Mouse (Mus musculus) heart, embryonic 13.5 days (tissue): ENCODE measurements around the gene Lrrc46. TPM values are rescaled to one million over a fixed set of nuclear protein-coding genes. Genes with fewer than 3 reads are reported as not detected.

Source experiments
- ATAC-seq: fragments of 200-750 bp; cut with Nextera tagmentation; 2 replicates; pipeline ENCODE4 v1.8.0; 2017; ENCODE audit warnings: moderate TSS enrichment; ENCODE audit not compliant: insufficient number of reproducible peaks, low FRiP score, low TSS enrichment; ENCODE audit errors: extremely low read depth
- H3K27ac ChIP-seq: fragments of 300-500 bp; sonication (generic); replicated peaks from 2 replicates; pipeline ENCODE4 v1.5.1; 2015; ENCODE audit warnings: moderate library complexity, mild to moderate bottlenecking, inconsistent platforms
- H3K27me3 ChIP-seq: fragments of 300-500 bp; sonication (generic); replicated peaks from 2 replicates; pipeline ENCODE4 v1.6.1; 2015; ENCODE audit warnings: mild to moderate bottlenecking, inconsistent platforms
- H3K36me3 ChIP-seq: fragments of 300-500 bp; sonication (generic); 2 replicates; pipeline ENCODE4 v1.6.1; 2015; ENCODE audit warnings: mild to moderate bottlenecking, inconsistent platforms
- H3K4me1 ChIP-seq: fragments of 300-500 bp; sonication (generic); 2 replicates; pipeline ENCODE4 v1.6.1; 2015; ENCODE audit warnings: inconsistent platforms
- H3K4me2 ChIP-seq: fragments of 300-500 bp; sonication (generic); 2 replicates; pipeline ENCODE4 v1.6.1; 2015; ENCODE audit warnings: inconsistent platforms, mild to moderate bottlenecking, moderate library complexity
- H3K4me3 ChIP-seq: fragments of 300-500 bp; sonication (generic); 2 replicates; pipeline ENCODE4 v1.5.1; 2015; ENCODE audit warnings: moderate library complexity, mild to moderate bottlenecking, inconsistent platforms
- H3K9ac ChIP-seq: fragments of 300-500 bp; sonication (generic); 2 replicates; pipeline ENCODE4 v1.6.1; 2015; ENCODE audit warnings: inconsistent platforms, mild to moderate bottlenecking, moderate library complexity
- H3K9me3 ChIP-seq: fragments of 300-500 bp; sonication (generic); 2 replicates; pipeline ENCODE4 v1.6.1; 2016; ENCODE audit warnings: inconsistent platforms
- WGBS: fragments of 180-500 bp; shearing (Covaris S2); methylation state at CpG from one replicate; pipeline ENCODE4 v1.1.7; 2015; ENCODE audit warnings: mixed read lengths; 5-methylcytosine and 5-hydroxymethylcytosine counted together
- microRNA-seq: library from miRNA; unstranded; fragments of <30 nt; microRNA quantifications from one replicate; pipeline ENCODE4, GENCODE M21; 2016
- polyA plus RNA-seq: library from polyadenylated mRNA; unstranded; fragments of >200 nt; fragmentation: Nextera tagmentation; extraction: Ambion mirVana; gene quantifications from 2 replicates; pipeline ENCODE4 v1.2.1, GENCODE M21; 2015

Gene Lrrc46
- polyA plus RNA-seq, 1 experiment from 2014 or later, result 0.49 TPM

DNA sequence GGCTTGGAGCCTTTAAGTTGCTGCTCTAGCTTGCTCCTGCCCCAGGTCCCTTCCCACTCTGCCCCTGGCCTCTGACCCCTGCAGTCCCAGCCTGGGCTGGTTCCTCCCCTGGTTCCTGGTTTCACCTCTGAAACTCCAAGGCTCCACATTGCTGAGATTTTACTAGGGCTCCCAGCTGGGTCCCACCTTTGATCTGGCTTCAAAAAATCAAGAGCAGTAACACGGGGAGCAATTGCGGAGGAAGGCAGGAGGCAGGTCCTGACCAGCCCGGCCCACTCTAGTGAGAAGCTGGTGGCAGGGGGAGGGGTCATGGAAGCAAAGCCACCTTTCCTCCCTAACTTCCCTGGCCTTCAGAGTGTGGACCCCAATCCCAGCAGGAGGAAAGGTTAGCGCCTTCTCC is 56.3 kb downstream of the Lrrc46 start:
- no peak overlapping the region for H3K9ac ChIP-seq
- WGBS, result 24% methylated on average over 4 of the region's 4 CpGs
- H3K27me3 ChIP-seq, result peaks cover 86% of the 10 kb centered on the region
- no peak overlapping the region for H3K4me3 ChIP-seq
- peaks cover 12% of the 10 kb centered on the region for H3K4me1 ChIP-seq
- no peak overlapping the region for H3K27ac ChIP-seq
- H3K4me2 ChIP-seq, result no peak overlapping the region
- H3K36me3 ChIP-seq, result no peaks in the 10 kb centered on the region
- H3K9me3 ChIP-seq, result no peaks in the 10 kb centered on the region
- ATAC-seq, result no peak

Small RNA genes within 50 kb of the gene (microRNA-seq; reads per million reads assigned to microRNA genes)
- gene Mir8103, result 1.4 reads per million

Other genes starting within 250 kb of the Lrrc46 start
- 67.2 and 70.8 TPM in 2 replicates for gene Nfe2l1, start 211.4 kb downstream of the Lrrc46 start, polyA plus RNA-seq
- 109 and 113 TPM in 2 replicates for gene Copz2, start 191.5 kb downstream of the Lrrc46 start, polyA plus RNA-seq
- 50.4 and 52.4 TPM in 2 replicates for gene Cdk5rap3, start 124.9 kb downstream of the Lrrc46 start, polyA plus RNA-seq
- 0.79 and 1.0 TPM in 2 replicates for gene Prr15l, start 113.3 kb downstream of the Lrrc46 start, polyA plus RNA-seq
- gene Pnpo, start 97.4 kb downstream of the Lrrc46 start, polyA plus RNA-seq, result 53.3 and 55.6 TPM in 2 replicates
- 15.8 and 17.8 TPM in 2 replicates for gene Sp2, start 58.4 kb downstream of the Lrrc46 start, polyA plus RNA-seq
- 0.18 and 0.21 TPM in 2 replicates for gene Sp6, start 28.0 kb downstream of the Lrrc46 start, polyA plus RNA-seq
- 16.0 and 19.2 TPM in 2 replicates for gene Scrn2, start 11.5 kb downstream of the Lrrc46 start, polyA plus RNA-seq
- 67.5 and 72.6 TPM in 2 replicates for gene Mrpl10, start 153 bp upstream of the Lrrc46 start, polyA plus RNA-seq
- gene Osbpl7, start 9.2 kb upstream of the Lrrc46 start, polyA plus RNA-seq, result 6.2 and 6.5 TPM in 2 replicates
- gene Tbx21, start 73.9 kb upstream of the Lrrc46 start, polyA plus RNA-seq, result not detected in 2 replicates
- gene Tbkbp1, start 110.1 kb upstream of the Lrrc46 start, polyA plus RNA-seq, result 5.5 and 6.6 TPM in 2 replicates
- 34.0 and 35.2 TPM in 2 replicates for gene Kpnb1, start 146.5 kb upstream of the Lrrc46 start, polyA plus RNA-seq
- gene Npepps, start 239.2 kb upstream of the Lrrc46 start, polyA plus RNA-seq, result 83.5 and 85.4 TPM in 2 replicates